Mouse (Mus musculus): ENCODE data around the gene Galnt12.

Gene Galnt12

GRCm38 (mm10) chr4:47150806-47151205, 59.1 kb downstream of the Galnt12 start:
- DNase-seq (ENCODE audit: low spot score in 2 of 2), result no peak

- DNase-seq (ENCODE audit: low spot score in 2 of 2), result no peak
These were observed 60.0 kb downstream of the Galnt12 start for GRCm38 (mm10) chr4:47151553-47152183.

DNA sequence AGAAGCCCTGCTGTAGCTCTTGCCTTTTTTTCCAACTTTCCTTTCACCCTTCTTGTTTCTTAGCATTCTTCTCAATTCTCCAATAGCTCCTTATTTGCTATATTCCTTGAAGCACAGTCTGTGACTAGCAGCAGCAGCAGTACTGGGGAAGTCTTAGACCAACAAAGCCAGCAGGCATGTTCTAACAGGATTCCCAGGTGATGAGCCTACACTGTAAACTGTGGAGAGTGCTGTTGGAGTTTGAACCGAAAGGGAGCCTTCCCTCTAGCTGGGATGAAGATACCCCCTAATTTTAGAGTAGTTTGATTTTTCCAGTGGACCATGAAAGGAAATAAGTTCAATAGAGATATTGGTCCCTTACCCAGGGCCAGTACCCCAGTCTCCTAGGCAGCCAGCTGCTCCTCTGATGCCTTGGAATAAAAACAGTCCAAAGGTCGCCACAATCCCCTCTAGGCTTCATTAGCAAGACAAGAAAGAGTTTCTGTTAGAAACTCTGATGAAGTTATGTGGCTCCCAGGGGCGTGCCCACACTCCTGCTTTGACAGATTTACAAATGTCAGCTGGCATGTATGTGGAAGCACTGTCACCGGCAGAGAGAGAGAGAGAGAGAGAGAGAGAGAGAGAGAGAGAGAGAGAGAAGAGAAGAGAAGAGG, 69.5 kb downstream of the Galnt12 start:
- no peak for DNase-seq (ENCODE audit: low spot score in 2 of 2)

- DNase-seq (ENCODE audit: low spot score in 2 of 2), result no peak
These were observed 70.3 kb downstream of the Galnt12 start for GRCm38 (mm10) chr4:47161756-47162587.

GRCm38 (mm10) chr4:47172314-47172713, 80.6 kb downstream of the Galnt12 start:
- DNase-seq (ENCODE audit: low spot score in 2 of 2), result no peak
